Mouse (Mus musculus) megakaryocyte progenitor cell, adult 5-6 weeks (primary cell): Measurements from ENCODE around the gene Elovl7. TPM values are rescaled to one million over a fixed set of nuclear protein-coding genes. Genes with fewer than 3 reads are reported as not detected.

Experiments used
- ATAC-seq: replicated peaks from 2 replicates; pipeline ENCODE4 v1.8.0; 2016; ENCODE audit warnings: mild to moderate bottlenecking, moderate TSS enrichment, inconsistent platforms; ENCODE audit not compliant: poor library complexity
- total RNA-seq, 2 experiments: library from RNA; stranded (forward) in 1 of 2; stranded (reverse) in 1 of 2; fragments of 157-497, 149-512 nt in 1 of 2; fragments of 200-1000 nt in 1 of 2; gene quantifications; 2 replicates each; pipeline versions ENCODE4 v1.2.3 to v1.2.4; 2015 to 2017

Gene Elovl7
- total RNA-seq (2015) (4.6 and 5.3 TPM in 2 replicates), total RNA-seq (2017) (1.6 and 1.9 TPM in 2 replicates)

DNA sequence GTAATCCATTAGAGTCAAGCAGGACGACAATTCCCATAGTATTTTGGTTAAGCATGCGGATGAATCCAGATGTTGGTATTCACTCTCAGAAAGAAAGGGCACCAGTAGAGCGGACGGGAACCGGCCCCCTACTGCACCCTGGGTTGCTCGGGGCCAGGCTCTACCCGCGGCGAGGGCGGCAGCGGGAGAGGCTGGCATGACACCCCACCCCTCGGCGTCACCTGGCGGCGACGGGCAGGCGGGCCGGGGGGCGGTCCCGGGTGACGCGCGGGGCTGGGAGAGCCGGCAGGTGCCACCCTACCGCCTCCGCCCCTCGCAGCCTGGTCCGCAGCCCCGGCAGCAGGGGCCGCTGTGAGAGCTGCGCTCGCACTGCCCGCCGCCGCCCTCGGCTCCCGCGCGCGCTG is at the start of gene Elovl7:
Gene Elovl7 (plus strand): TSS at position 324 of the 404 bp plus-strand sequence.
- peak; percentile 92 for ATAC-seq

DNA sequence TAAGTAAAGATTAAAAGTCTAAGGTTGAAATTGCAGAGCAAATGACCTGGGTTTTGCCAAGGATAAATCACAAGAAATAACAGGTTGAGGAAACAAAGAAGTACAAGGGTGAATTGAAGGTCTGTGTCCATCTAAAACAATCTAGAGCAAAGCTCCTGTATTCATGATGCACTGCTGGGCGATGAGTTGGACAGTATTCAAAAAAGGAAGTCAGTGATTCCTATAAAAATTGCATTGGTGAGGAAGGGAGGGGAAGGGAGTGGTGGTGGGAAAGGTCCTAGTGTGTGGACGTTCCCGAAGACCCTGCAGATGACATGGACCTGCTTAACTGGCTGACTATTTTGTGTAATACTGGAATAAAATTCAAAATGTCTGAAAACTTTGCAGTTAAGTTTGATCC is 49.6 kb upstream of the Elovl7 start:
- ATAC-seq, result no peak

DNA sequence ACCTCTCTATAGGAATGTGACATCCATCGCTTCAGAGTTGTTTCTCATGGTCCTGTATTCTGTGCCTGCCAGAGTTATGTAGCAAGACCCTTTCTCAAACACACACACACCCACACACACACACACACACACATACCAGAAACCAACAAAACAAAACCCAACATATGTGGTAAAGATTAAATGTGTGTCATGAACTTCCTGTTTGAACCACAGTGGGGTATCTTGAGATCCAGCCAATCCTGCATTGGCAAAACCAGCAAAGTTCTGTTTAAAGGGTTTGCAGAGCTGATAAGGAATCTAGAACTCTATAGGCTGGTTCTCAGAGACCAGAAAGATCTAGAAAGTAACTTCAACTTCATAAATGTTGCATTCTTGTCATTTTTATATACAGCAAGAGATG is 44.2 kb upstream of the Elovl7 start:
- ATAC-seq, result peak; percentile 73

DNA sequence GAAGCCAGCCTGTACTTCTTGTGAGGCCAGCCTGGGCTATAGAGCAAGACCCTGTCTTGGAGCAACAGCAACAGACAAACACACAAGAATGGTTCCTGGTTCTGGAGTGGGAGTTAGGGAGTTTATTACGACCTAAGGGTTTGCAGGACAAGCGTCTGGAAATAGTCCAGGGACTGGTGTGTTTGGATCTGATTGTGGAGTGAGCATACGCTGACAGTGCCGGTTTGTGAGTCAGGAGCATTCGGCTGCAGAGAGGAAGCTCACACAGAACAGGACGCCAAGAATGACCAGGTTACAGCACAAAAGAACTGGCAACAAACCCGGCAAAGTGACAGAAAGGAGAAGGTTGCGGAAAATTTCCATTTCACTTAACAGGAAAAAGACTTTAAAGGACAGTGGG is 43.7 kb upstream of the Elovl7 start:
- no peak for ATAC-seq

DNA sequence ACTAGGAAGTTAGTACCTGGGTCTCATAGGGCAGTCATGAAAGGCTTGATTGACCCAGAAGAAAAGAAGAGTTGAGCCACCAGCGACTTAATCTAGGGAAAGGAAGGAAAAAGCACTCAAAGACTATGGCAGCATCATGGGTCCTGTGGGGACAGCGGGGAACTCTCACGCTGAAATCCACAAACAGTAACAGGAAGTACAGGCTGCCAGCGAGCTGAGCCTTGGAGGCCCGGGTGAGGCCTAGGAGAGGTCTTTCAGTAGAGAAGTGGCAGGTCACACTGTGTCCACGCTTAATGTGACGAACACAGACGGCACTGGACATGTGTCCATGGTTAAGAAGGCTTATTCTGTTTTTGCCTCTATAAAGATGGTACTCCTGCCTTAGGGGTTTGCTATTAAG is 34.6 kb upstream of the Elovl7 start:
- peak; percentile 55 for ATAC-seq

DNA sequence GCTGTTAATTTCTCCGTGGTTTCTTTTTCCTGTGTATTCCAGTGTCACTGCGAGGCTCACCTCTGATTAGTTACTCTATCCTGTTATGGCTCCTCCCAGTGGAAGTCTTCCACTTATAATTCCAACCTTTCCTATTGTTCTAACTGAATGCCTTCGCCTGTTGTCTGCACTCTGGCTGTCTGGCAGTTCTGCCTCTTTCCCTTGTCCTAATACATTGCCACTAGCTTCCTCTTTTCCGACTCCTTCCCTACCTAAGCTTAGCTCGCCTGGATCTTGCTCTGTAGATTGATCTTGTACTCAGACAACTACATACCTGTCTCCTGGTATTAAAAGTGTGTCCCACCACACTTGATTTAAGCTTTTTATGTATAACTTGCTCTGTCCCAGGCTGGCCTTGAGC is 33.4 kb upstream of the Elovl7 start:
- ATAC-seq, result peak; percentile 20; the same call in 1 of the 2 replicates

DNA sequence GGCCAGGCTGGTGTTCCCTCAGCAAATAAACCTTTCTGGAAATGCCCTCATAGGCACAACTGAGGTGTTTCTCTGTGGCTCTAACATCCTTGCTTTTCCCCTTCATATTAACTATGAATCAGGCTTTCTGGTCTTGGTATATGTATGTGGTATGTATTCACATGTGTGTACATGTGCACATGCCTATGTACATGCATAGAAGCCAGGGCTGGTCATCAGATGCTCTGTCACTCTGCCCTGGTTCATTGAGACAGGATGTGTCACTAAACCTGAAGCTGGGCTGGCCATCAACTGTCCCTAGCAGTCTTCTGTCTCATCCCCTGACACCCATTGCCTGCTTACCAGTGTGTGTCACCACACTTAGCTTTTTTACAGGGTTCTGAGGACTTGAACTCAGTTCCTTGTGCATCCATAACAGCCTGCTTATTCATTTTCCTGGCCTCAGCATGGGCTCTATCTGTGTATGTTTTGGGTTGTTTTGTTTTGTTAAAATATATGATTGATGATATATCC is 29.4 kb upstream of the Elovl7 start:
- ATAC-seq, result no peak

DNA sequence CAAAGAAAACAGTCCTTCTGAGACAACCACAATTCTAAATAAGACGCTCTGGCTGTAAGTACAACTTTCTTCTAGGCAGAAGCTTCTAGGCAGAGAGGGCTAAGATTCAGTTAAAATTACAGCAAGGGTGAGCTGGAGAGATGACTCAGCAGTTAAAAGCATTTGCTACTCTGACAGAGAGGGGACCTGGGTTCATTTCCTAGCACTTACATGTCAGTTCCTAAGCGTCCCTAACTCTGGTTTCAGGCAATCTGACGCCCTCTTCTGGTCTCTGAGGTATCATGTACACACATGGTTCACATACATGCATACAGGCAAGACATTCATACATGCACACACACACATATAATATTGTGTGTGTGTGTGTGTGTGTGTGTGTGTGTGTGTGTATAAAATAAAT is 28.7 kb upstream of the Elovl7 start:
- ATAC-seq, result 0 out of 2 replicates have a peak, but pooled peaks have one; percentile 29

DNA sequence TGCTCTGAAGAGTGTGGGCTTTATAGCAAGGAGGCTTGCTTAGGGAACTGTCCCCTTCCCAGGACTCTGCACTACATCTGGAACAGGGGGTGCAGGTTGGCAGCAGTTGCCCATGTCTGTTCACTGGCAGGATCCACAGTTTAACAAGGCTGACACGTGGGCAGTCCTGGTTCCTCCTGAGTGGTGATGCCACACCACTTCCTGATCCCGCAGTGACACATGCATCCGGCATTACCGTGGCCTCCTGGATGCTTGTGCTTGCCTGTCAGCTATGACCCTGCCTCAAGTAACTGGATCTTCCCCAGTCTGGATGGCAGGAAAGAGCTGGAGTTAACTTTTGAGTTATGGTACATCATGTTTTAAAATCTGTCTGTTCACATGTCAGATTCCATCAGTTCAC is 26.2 kb upstream of the Elovl7 start:
- peak; percentile 48 for ATAC-seq

DNA sequence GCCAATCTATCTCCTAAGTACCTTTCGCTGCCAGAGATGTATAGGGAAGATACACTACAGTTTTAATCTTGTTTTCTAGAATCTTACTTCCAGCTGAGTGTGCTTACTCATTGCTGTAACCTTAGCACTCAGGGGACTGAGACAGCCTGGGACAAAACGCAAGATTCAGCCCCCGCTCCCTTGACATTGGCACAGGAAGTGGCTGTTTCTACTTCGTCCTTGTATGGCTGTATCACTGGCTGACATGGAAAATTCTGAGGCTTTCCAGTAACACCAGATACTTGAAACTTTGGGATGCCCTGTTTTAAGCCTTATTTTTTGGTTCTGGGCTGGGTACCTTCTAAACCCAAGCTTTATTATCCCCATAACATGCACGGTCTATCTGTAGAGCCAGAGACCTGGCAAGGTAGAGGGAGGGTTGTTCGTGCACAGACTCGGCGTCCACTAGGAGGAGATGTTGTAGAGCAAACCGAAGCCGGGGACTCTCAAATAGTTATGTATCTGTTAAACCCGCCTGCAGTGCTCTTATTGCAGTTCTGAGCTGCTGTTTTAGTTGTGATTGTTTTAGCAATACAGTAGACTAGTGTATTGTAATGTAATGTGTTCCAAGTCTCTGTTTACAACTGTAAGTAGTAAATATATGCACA is 23.0 kb upstream of the Elovl7 start:
- ATAC-seq, result peak; percentile 99

DNA sequence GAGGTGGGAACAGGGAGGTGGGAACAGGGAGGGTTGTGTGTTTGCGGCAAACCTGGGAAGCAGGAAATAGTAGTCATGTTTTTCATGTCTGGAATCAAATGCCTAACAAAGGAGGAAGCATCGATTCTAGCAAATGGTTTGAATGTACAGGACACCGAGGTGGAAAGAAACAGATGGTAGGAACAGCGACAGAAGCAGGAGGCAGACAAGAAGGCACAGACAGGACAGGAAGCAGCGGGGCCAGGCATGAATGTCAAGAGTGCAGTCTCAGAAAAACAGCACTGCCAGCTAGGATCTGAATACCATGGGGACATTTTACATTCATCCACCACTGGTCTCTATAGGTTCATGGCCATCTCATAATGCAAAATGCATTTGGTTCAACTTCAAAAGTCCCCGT is 18.7 kb upstream of the Elovl7 start:
- no peak for ATAC-seq

DNA sequence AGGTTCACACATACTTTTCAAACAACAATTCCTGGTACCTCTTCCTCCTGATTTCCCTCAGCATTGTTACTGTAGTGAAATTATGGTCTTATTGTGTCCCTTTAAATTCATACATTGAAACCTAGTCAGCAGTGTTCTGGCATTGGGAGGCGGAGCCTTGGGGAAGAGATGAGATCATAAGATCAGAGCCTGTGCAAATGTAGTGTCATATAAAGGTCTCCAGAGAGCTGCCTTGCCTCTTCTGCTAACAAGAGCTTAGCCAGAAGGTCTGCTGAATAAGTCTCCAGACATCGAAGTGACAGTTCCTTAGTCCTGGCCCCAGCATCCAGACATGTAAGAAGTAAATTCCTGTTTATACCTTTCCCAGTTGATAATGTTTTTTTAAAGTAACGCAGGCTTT is 9.3 kb upstream of the Elovl7 start:
- ATAC-seq, result no peak

DNA sequence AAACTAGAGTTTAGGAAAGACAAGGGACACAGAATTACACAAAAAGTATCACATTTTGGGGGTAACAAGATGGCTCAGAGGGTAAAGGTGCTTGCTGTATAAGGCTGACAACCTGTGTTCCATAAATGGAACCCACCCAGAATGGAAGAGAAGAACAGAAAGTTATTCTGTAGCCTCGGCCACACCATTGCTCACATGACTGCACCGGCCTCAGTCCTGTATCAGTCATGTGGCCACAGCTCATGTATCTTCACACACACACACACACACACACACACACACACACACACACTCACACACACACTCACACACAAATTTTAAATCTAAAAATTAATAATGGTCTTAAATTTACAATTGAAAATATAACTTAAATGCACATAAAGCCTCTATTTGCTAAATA is 6.8 kb upstream of the Elovl7 start:
- ATAC-seq, result no peak

DNA sequence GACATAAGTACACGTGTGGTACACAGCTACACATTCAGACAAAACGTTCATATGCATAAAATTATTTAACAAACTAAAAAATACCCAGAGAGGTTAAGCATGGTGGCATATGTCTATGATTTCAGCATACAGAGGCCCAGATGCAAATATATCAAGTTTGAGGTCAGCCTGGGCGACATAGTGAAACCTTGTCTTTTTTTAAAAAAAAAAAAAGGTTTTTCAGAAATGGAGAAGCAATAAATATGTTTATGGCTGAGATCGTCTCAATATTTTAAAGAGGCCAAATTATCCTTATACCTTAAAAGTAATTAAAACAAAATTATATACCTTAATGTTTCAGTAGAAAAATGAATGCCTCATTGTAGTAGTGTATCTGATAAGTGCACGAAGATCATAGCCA is 6.1 kb upstream of the Elovl7 start:
- no peak for ATAC-seq

DNA sequence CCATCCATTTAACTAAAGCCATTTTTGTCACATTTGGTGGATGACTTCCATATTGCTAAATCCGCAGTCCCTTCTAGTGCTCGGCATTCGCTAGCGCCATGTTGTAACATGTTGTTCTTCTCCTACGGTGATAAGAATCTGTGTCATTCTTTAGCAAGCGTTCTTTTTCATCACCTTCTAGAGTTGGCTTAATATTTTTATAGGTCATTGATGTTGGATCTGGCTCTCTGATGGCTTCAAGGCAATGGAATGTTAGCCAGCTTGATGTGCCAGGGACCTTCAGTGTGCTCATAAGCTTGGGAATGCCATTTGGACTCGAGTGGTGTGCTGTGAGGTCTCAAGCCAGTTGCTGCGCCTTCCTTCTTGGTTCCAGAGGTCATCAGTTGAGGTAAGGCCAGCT is 3.2 kb upstream of the Elovl7 start:
- no peak for ATAC-seq

DNA sequence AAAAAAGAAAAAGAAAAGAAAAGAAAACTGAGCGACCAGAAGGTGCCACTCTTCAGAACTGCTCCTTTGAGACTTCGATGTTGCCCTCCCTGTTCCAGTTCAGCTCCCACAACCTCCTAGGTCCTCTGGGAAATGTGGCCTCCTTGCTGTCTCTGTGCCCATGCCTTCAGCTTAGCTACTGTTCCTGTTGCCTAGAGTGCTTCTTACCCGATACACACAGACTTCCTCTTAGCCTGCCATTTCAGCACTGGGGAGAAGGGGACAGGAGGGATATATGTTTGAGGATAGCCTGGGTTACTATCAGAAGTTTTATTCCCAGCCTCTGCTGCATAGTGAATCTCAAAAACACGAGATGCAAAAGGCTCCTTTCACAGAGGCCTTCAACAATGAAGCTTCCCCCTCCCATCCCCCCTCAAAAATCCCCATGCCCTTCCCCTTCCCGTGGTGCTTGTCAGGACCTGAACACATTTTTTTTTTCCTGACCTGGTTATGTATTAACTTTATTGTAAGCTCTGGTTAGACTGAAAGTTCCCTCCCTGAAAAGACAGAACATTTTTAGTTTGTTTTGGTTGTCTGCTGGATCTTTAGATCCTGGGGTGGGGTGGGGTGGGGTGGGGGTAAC is 1.7 kb upstream of the Elovl7 start:
- no peak for ATAC-seq

DNA sequence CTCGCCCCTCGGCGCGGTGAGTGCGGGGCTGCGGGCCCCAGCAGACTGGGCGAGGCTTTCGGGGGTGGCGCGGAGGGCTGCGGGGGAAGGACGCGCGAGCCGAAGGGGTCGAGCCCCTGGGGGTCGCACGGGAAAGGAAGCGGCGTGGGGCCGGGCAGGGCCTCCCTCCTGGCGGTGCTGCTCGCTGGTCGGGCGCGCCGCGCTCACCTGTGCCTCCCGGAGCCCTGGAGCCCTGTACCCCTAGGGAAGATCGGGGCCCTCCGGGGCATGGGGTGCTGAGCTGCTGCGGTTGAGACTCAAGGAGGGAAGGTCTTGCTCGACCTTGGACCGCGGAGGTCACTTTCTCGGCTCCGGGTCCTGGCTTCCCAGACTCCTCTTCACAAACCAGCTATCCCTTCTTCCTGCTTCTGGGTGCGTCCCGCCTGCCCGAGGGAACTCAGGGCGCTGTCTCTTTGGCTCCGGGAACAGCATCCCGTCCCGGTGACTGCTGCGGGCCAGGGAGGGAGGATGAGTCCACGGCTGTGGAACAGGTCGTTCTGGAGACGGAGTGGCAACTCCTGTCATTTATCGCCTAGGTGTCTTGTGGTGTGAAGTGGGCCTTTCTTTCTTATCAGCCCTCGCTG is 392 bp downstream of the Elovl7 start:
- peak; percentile 6; the same call in 1 of the 2 replicates for ATAC-seq

DNA sequence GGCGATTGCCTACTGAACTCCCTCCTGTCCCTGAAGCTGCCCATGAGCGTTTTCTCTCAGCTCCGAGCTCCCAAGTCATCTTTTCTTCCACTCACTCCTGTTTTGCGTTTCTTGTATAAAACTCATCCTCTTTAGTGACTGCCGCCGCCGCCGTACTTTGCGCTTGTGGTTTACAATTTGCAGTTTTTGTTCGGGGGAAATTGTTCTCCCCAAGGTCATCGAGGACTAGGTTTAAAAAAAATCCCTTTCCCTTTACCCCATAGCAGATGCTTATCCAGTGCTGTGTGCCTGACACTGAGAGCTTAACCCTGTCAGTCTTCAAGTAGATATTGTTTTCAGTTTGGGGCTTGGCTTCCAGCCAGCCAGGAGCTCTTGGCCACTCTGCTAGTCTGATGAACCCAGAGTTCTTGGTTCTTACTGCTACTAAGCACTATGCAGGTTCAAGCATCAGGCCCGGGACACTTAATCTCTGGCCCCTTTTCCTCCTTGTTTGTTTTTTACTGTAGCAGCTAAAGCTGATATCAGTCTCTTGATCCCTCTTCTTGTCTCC is 1.1 kb downstream of the Elovl7 start:
- ATAC-seq, result no peak

DNA sequence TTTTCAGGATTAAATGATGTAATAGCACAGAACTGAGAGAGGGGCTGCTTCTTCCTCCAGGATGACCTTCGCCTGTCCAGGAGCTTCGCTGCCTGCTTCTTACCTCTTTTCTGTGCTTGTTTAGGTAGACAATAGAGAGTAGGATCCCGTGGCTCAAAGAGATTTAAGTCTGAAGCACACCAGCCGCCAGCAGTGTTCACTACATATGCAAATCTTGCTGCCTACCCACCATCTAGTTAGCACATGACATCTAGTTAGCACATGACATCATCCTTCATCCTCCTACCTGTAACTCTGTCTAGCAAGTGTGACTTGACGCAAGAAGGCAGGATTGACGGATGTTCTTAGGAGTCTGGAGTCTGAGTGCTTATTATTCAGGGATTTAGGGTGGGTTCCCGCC is 5.6 kb downstream of the Elovl7 start:
- no peak for ATAC-seq

DNA sequence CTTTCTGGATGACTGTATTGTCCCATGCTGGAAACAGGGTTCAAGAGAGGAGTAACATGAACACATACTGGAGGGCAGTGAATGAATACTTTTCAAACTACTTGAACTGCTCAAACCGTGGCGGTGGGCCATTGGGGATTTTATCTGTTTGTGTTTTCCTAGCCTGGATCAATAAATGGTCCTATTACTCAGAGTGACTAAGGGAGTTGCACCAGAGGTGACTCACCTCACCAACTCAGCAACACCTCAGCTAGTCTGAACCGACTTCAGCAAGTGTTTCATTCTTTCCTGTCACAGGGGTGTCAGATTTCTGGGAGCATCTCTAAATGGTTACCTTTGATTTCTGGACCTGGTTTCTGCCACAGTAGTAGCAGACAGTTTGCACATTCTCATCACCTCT is 15.0 kb downstream of the Elovl7 start:
- no peak for ATAC-seq

DNA sequence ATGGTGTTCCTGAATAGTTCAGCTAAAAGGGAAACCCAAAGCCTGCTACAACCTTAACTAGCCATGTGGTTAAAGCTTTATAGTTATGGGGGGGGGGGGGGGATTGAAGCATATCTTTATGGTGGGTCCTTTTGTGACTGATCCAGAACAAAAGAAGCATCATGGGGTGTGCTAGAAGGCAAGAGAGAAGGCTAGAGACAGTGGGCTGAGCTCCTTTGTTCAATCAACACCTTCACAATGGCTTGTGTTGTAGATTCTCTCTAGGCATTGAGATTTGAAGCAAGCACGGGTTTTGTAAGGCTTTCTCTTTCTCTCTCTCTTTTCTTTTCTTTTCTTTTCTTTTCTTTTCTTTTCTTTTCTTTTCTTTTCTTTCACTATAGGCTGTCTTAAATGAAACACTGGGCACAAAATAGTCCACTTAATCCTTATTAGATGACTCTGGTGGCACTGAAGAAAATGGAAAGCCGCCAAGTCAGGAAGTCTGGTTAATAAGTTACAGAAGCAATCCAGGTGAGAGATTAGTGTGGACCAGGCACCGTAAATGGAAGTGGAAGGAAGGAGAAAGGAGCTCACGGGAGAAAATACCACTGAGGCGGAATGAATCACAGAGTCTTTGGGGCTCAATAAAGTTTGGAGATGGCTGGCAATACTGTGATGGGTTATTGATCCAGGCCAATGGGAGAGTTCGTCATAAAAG is 15.6 kb downstream of the Elovl7 start:
- no peak for ATAC-seq
